Mouse (Mus musculus) urinary bladder, adult 18-20 months (tissue): ENCODE results near the gene Tyk2.

ENCODE experiments used
- DNase-seq, 2 experiments: peaks; one replicate each; pipeline ENCODE4 v3.0.0; 2022; ENCODE audit warnings: low spot score in 2 of 2, mixed read lengths in 2 of 2

The Tyk2 gene

GRCm38 (mm10) chr9:21115105-21115504, 15.9 kb downstream of the Tyk2 start:
- no peak for DNase-seq

DNA sequence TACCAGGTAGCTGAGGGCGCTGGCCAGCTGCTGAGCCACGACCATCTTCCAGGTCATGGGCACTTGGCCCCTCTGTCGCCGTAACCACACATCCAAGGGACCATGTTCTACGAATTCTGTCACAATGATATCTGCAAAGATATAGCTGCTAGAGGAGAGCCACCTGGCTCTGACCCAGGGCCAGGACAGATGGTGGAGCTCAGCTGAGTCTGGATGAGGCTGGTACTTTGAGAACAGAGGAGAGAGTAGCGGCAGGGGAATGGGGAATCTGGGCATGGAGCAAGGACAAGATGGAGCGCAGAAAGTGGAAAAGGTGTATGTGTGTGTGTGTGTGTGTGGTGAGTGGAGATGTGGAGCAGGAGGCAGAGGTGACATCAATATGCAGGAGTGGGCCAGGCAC, 16.9 kb downstream of the Tyk2 start:
- no peak for DNase-seq

- DNase-seq = no peak
These were observed 17.3 kb downstream of the Tyk2 start for GRCm38 (mm10) chr9:21113751-21114150.

- DNase-seq = no peak
These were observed 23.3 kb downstream of the Tyk2 start for GRCm38 (mm10) chr9:21107607-21108237.

- no peak for DNase-seq
These were observed 25.1 kb downstream of the Tyk2 start for GRCm38 (mm10) chr9:21105760-21106564.

- DNase-seq = no peak
These were observed 26.2 kb downstream of the Tyk2 start for GRCm38 (mm10) chr9:21104814-21105213.

DNA sequence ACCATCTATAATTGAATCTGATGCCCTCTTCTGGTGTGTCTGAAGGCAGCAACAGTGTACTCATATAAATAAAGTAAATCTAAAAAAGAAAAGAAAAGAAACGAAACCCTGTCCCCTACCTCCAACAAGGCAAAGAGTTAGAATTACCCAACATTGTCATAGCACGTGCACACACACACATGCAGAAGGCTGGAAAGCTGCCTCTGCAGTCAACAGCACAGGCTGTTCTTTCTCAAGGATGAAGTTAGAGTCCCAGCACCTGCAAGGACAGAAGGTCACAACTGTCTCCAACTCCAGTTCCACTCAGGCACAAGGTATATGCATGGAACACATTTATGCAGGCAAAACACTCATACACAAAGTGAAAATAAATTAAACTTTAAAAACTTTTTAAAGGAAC, 29.0 kb downstream of the Tyk2 start:
- no peak for DNase-seq

- no peak for DNase-seq
These were observed 30.4 kb downstream of the Tyk2 start for GRCm38 (mm10) chr9:21100447-21101161.

DNA sequence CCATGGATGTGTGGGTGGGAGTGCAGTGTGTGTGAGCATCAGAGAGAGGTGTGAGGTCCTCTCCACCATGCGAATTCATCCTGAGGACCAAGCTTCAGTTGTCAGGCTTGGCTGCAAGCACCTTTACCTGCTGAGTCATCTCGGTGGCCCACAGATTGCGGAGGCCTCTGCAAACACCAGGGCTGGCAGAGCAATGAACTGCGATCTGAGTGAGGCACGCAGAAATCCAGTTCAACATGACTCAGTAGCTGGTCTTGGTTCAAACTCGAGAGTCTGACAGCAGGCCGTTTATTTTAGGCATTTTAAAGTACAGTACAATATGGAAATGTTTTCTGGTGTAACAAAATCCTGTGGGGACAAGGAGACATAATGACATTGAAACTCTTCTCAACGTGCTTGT, 33.2 kb downstream of the Tyk2 start:
- peak in 1 of 2 experiments; percentile 42 for DNase-seq

DNA sequence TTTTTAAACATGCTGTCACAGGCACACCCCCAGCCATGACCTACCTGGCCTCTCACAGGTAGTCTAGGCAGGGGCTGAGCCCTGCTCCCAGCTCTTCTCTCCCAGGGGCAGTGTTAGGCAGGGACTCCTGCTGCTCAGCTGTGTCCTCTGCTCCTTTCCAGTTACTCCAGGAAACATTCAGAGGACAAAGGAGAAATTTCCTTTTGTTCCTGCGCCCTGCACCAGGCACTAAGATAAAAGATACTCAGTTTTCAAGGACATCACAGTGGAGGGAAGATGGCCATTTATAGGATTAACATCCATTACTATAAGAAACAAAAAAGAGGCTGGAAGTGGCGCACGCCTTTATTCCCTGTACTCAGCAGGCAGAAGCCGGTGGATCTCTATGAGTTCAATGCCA, 35.1 kb downstream of the Tyk2 start:
- no peak for DNase-seq

DNA sequence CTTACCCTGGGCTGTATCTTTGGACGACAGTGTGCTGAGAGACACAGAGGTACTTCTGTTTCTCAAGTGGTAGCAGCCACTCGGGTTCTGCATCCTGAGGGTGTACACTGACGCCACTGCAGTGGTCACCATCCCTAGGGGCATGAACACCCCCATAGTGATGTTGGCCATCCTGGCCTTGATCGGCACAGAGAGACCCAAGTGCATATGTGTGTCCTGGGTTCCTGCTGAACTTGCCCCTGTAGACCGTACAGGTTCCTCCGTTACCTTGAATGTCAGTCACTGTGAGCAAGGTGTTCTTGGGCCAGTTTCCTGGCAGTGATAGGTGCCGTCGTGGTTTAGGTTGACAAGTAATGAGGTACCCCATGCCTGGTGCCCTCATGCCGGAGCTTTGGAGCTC, 37.6 kb downstream of the Tyk2 start:
- DNase-seq = no peak

DNA sequence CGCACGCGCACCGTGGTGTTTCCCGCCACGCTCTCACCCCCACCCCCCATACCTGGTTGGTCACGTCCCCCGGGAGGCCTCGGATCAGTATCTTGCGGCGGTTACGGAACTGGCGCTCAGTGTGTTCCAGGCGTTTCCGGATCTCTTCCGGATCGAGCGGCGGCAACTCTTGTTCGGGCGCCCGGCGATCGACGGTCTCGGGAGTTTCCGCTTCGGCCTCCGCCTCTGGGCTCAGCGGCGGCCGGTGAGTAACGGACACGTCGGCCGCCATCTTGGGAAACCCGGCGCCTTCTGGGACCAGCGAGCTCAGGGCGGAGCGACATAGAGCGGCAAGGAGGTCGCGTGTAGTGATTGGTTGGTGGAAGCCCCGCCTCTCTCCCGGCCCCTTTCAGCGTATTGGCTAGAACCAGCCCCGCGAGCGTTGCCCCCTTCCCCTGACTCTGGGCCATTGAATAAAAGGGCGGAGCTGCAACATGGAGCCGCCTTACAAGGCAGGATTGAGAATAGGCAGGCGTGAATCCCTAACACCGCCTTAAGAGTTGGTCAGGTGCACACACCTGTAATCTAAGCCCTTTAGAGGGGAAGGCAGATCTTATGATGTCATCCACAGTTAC, 39.2 kb downstream of the Tyk2 start, which contains the start of the genes Gm38431 and Raver1:
Gm38431 (minus strand) TSS at position 291 of the 614 bp plus-strand sequence.
Raver1 (minus strand) TSS at position 302 of the 614 bp plus-strand sequence.
- DNase-seq = peak; percentile 91 to 97

DNA sequence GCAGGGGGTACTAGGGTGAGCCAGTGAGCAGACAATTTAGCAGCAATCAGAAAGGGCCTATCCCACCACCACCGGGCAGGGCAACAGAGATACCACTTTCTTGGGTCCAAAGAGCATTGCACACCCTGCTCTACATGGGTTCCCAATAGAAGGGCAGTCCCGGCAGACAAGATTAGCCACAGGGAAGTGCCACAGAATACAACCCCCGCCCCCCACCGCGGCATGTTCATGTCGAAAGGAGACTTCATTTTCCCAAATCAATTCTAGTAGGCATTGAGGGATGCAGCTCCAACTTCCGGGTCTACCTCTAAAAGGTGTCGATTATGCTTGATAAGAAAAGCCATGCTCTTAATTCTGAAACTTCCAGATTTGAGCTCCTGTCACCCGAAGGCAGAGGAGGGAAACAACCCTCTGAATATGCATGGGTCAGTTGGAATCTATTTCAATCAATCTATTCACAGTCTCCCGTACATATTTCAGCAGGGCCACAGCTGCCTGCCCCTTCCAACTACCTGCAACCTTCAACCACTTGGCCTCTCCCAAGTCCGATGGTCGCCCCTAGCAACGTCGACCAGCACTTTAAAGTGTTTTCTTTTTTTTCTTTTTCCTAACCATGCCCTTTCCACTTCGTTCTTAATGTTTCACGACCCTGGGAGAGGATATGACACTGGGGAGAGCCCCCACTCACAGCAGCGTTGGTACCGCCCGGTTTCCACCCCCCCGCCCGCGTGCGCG, 39.9 kb downstream of the Tyk2 start:
- peak in 1 of 2 experiments; percentile 28 for DNase-seq

DNA sequence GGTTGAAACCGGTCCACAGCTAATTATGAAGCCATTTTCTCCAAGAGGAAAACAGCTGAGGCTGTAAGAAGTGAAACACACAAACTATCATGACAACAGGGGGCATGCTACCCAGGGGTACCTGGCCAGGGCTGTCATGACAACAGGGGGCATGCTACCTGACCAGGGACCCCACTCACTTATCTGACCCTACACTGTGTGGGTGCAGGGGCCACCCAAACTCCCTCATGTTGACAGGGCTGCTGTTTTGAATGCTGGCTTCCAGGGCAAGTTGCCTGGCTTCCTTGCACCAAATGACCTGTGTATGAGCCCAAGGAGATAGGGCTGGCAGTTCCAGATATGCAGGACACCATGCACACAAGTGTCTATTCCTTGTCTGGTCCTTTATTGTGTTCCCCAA, 40.5 kb downstream of the Tyk2 start:
- DNase-seq = no peak

GRCm38 (mm10) chr9:21083324-21083723, 47.7 kb downstream of the Tyk2 start:
- no peak for DNase-seq

DNA sequence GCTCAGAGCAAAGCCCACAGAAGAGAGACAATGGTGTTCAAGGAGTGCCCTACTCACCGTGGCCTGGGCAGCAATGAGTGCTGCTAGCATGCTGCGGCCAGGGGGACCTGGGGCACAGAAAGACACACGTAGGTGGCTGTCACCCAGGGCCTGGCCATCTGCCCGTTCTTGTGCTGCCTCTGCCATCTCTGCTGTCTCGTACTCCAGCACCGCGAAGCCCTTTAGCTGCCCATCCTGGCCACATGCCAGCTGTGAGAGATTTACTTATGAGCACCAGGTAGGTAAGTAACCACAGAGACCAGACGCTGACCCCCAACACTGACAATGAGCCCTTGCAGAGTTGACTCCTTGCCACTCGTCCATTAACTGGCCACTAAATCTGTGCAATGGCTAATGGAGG, 49.9 kb downstream of the Tyk2 start:
- no peak for DNase-seq

- DNase-seq = no peak
These were observed 55.4 kb downstream of the Tyk2 start for GRCm38 (mm10) chr9:21075625-21076024.

DNA sequence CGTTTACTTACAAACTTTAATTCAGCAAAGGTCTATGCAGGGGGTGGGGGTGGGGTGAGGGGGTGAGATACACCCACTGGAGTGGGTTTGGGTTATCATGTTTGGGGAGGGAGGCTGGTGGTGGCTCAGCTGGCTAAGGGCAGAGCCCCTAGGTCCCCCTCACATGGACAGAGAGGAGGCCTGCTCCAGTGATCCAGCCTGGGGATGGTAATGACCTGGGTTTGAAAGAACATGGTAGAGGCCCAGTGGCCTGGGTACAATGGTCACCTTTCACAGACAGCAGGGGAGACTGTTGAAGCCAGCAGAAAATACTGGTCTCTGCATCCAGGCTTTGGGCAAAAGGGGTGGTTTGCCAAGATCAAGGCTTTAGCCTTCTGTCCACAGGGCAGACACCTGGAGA, 56.9 kb downstream of the Tyk2 start:
- no peak for DNase-seq

DNA sequence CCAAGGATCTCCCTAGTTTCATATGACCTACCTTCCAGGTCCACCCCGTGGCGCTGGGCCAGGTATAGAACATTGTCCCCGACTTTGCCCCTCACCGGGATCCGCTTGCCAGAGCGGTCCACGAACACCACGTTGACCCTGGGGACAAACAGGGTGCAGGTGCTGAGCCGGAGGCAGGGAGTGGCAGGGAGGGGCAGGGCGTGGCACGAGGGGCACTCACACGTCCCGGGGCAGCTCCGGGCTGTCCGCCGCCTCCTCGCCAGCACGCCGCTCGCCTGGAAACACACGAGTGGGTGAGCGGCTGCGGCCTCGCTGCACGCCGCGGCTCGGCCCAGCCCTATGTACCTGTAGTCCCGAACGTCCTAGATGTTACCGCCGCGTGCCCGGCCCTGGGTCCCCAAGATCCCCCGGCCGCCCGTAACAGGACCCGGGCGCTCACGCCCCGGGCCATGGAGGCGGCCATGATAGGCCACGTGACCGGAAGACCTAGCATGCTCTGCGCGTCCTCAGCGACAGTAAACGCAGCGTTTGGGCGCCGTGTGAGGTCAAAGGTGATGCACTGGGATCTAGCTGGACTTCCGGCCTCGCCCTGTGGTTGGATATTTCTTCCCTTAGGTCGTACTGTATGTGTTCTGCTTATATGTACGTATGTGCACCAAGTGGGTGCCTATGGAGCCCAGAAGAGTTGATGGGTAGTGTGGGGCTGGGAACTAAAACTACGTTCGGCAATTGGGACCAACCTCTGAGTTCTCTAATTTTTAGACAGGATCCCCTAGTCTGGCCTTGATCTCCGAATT, 57.8 kb downstream of the Tyk2 start, which contains the start of the genes Gm49373 and Fdx1l:
Gm49373 (minus strand) TSS at position 53 of the 797 bp plus-strand sequence.
Fdx1l (minus strand) TSS at position 571 of the 797 bp plus-strand sequence.
- DNase-seq = peak; percentile 82 to 88

DNA sequence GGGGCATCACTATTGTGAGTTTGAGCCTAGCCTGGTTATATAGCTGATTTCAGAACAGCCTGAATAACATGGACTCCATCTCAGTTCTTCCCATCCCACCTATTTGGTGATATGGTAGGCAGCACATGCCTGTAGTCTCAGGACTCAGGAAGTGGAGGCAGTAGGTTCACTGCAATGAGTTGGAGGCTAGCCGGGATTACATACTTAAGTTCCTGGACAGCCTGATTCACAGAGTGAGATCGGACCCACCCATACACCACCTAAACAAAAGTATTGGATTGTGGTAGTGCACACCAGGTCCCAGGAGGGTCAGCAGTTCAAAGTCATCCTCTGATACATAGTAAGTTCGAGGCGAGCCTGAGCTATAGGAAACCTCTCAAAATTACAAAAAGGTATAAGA, 58.4 kb downstream of the Tyk2 start:
- DNase-seq = no peak
